Mouse (Mus musculus): ENCODE results near the gene Clec2e.

DNA sequence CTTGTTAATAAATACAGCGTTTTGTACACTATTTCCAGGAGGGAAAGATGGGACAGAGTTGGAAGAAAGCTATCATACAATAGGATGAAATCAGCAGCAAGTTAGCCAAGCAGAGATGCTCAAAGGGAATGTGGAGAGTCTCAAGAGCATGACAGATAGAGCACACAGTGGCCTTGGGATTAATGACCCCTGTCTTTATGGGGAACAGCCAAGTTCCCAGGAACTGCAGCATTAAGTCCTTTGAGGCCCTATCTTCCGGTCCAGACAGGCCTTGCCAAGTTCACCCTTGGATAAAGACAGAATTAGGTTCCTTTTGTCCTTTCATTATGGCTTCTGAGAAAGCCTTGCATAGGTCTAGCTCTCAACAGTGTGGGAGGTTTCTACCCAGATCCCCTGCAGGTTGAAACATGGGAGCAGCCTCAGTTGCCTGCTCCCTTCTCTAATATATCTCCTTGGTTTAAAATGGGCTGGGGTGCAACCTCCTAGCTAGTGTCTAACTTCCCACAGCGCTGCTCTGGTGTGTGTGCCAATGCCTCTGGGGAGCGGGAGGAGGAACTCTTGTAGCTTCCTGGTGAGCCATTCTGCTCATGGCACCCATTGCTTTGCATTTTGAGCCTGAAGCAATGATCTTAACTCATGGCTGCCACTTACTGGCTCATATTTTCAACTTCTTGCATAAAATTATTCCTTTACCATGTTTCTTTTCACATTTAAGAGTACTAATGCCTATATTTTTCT is 32.1 kb upstream of the Clec2e start:
- TF ChIP-seq CTCF (IDR thresholded peaks at IDR 0.05; ENCODE audit: low read depth, low read length) (no peak), TAL1 (conservative IDR thresholded peaks at IDR 0.05; ENCODE audit: low read depth, low read length) (no peak), POLR2AphosphoS5 (IDR thresholded peaks at IDR 0.05; ENCODE audit: insufficient replicate concordance, low read depth, low read length) (no peak), GATA1 (IDR thresholded peaks at IDR 0.05; ENCODE audit: borderline replicate concordance, low read length) (no peak)

Data from G1E (cell line).